Mouse (Mus musculus): ENCODE measurements around the gene Unc79.

Unc79 gene

DNA sequence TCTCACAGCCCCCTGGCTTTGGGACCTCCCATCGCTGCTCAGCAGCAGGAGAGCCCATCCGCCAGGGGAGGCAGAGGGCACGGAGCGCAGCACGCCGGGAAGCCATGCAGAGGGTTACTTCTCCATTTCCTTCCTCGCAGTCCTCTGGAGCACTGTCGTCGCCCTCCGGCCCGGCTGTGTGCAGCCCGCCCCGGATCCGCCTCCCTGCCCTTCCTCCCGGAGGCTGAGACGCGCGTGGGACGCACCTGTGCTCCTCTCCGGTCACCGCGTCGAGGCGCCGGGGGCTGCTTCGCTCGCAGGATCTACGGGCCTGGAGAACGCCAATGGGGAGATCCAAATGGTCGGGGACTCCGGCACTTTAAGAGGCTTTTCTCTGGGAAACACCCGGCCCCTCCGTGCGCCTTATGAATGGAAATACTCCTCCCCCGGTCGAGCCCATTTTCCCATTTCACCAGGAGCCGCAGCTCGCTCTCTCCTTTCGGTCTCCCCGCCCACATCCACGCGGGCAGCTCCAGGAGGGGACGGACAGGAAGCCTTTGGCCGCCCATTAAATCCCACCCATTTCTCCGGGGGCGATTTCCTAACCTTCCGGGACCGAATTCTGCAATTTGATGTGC is at the start of gene Unc79:
Gene Unc79 (plus strand): TSS at position 82 of the 617 bp plus-strand sequence.
- DNase-seq (ENCODE audit: low read depth): no peak

DNA sequence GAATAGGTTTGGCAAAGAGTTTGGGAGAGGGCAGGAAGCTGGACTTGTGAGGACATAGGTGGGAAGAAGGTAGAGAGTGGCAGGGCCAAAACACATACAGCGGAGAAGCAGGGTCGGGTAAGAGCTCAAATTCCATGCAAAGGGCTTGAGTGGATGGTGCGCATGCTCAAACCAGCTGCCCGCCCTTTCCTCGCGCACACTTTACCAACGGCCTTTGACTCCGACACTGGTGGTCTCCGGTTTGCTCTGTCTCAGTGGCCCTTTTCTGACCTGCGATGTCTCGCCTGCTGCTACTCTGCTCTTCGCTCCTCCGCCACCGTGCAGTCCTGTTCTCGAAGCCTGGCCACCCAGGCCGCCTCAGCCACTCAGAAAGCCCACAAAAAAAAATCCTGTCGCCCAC is 49.6 kb upstream of the Unc79 start, which contains the start of gene Cox8c:
Gene Cox8c (plus strand): TSS at position 226 of the 400 bp plus-strand sequence.
- no peak for DNase-seq (ENCODE audit: low read depth)

DNA sequence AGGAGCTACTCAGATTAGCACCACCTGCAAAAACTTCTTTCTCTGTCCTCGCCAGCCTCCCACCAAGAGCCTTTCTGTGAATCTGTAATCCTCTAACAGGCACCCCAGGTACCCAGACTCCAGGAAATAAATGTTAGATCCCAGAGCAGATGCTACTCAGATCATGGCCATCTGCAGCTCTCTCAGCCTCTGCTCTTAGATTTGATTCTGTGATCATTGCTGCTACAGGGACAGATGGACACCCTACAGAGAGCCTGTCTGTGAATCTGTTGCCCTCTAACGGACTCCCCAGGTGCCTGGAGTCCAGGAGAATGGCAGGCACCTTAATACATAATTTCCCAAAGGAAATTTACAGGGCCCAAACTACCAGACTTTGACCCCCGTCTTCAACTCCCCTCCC is 40.5 kb upstream of the Unc79 start:
- no peak for DNase-seq (ENCODE audit: low read depth)

DNA sequence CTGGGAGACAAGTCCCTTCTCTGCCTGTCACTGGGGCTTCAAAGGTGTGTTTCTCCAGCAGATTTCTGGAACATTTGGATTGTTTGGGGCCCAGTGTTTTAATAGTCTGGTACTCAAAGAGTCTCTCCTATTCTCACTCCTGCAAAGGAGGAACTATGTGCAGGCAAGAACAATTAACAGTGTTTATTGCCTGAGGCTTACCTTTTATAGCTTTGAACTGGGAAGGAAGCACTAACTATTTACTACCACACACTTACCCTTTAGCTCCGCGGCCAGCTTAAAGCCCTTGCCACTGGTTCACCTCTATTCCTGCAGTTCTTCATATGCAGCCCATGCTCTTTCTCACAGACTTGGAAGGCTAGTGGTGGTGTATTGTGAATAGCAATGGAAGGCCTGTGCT is 32.6 kb upstream of the Unc79 start:
- DNase-seq (ENCODE audit: low read depth): no peak

DNA sequence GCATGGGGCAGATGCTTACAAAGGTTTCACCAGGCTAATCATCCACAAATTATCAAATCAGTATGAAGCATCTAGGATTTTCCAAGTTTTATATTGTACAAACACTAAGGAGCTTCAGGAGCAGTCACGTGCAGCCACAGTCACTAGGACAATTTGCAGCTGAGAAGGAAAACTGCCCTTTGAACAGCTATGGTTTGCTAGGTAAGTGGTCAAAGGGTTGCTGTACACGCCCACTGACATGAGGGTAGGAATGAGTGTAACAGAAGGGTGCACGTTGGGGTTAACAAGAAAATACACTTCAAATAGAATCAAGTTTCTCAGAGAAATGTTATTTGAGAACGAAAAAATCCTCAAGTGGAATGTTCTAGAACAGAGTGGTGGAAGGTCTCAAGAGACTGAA is 18.9 kb upstream of the Unc79 start:
- DNase-seq (ENCODE audit: low read depth): no peak

DNA sequence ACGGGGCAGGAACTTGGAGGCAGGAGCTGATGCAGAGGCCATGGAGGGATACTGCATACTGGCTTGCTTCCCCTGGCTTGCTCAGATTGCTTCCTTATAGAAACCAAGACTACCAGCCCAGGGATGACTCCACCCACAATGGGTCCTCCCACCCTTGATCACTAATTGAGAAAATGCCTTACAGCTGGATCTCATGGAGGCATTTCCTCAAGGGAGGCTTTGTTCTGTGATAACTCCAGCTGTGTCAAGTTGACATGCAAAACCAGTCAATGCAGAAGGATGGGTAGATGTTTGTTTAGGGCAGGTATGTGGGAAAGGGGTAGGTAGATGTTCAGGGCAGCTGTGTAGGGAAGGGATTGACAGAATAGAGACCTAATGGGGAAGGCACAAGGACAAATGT is 18.3 kb upstream of the Unc79 start:
- no peak for DNase-seq (ENCODE audit: low read depth)

DNA sequence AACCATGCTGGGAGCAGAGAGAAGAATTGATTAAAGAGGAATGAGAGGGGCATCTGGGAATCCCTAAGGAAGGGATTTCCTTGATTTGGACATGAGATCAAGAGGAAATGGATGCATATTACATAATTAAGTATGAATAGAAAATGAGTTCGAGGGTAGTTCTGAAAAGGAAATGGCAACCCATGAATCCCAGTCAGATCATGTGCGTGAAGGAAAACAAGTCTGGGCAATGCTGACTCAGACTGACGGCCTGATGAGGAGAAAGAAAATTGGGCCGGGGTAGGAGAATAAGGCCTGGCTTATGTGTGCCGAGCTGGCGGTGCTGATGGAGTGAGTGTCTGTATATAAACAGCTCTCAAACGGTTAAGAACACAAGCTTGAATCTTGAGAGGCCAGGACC is 17.9 kb upstream of the Unc79 start:
- no peak for DNase-seq (ENCODE audit: low read depth)

DNA sequence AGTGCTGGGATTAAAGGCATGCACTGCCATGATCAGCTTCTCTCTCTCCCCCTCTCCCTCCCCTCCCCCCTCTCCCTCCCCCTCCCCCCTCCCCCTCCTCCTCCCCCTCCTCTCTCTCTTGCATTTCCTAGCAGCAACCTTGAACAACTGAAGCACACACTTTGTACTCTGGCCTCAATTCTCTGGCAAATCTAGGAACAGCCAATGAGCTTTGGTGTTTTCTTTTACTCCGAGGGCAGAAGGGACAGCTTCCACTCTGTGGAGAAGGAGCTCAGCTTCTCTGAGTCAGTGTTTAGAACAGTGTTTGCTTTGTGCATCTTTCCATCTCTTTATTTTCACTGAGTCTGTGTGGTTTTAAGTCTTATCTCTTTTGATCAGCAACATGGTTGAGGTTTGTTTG is 12.8 kb upstream of the Unc79 start:
- no peak for DNase-seq (ENCODE audit: low read depth)

DNA sequence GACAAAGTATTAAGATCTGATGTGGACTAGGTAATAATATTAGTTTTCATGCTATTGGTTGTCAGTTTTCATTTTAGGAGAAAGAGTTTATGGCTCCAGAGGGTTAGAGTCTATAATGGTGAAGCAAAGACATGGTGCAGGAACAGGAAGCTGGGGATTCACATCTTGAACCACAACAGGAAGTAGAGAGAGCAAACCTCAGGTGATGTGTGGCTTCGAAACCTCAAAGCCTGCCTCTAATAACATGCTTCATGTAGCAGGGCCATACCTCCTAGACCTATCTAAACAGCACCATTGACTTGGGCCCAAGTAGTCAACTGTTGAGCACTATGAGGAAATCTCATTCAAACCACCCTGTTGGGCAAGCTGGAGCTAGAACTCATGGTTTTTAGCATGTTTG is 3.1 kb upstream of the Unc79 start:
- DNase-seq (ENCODE audit: low read depth): no peak

DNA sequence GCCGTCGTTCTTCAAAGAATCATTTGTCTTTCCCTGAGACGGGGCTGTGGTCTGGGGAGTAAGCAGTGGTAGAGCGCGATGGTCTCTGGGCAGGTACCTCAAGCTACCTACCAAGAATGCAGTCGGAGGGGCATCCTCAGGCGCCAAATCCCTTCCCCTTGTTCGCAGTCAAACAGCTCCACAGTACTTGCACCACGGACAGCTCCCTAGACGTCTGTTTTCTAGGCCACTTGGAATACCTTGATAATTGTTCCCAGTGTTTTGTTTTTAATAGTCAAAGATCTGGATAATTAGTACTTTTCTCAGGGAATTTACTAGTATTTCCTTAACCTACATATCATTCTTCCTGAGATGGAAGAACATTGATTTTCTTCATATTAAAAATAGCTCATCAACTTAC is 833 bp upstream of the Unc79 start:
- DNase-seq (ENCODE audit: low read depth): no peak

DNA sequence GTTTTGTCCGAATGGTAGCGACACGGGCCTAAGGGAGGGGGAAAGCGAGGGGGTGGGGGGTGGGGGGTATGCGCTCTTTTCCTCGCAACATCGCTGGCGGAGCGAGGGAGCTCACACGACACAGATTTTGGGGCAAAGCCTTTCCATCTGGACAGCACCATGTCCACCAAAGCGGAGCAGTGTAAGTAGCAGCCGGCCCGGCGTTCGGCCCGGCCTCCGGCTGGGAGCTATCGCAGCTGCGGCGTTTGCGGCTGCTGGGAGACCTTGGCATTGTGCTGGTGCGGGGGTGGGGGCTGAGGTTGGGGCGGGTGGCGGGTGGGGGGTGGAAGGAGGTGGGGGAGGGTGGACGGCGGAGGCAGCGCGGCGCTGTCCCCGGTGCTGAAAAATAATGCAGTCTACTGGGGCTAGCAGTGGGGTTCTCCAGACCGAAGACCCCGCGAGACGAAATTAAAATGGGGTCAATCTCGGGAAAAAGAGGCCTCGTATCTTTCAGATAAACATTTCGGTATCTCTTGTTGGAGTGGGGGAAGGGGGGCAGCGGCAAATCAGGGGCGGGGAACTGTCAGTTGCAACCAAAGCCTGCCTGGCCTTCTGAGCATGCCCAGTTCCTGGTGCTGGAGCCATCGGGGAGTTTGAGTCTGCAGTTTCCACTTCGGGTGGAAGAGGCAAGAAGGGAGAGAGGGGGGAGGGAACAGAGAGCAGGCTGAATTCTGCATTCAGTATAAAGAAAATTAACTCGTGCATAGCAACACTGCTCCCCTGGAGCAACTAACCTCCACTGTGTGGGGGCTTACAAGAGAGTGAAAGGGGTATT is 943 bp downstream of the Unc79 start:
- no peak for DNase-seq (ENCODE audit: low read depth)

DNA sequence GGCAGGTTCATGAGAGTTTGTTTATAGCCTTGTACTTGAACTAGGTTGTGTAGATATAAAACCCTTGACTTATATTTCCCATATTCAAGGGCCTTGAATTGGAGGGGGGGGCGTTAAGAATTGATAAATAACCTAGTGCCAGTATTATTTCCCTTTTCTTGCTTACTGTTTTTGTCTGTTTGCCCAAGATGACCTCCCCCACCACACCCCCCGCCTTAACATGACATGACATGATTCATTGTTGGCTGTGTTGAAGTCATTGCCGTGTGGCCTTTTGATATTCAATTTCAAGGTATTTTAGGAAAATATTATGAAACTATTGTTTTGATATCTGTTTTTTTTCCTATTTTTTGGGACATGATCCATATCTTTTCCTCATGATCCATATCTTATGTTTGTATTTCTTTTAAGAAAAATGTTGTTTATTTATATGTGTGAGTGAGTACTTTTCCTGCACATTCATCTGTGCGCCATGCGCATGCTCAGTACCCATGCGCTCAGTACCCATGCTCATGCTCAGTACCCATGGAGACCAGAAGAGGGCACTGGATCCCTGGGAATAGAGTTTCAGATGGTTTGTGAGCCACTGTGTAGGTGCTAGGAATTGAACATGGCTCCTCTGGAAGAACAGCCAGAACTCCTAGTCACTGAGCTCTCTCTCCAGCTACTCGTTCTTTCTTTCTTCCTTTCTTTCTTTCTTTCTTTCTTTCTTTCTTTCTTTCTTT is 11.6 kb downstream of the Unc79 start:
- DNase-seq (ENCODE audit: low read depth): no peak

DNA sequence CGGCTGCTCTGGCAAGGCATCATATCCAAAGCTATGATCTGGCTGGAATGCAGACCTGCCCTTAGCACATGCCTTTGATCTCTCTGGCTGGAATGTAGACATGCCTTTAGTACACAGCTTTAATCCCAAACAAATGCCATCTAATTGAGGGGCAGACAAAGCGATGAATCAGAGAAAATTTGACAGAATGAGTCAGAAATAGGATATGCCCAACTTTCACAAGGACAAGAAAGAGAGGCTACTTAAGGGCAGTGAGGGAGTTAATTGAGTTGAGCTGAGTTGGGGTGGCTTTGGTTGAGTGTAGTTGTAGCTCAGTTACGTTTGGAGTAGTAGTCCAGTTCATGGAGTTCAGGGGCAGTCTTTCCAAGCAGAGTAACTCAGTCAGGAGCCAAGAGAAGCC is 12.4 kb downstream of the Unc79 start:
- DNase-seq (ENCODE audit: low read depth): no peak

DNA sequence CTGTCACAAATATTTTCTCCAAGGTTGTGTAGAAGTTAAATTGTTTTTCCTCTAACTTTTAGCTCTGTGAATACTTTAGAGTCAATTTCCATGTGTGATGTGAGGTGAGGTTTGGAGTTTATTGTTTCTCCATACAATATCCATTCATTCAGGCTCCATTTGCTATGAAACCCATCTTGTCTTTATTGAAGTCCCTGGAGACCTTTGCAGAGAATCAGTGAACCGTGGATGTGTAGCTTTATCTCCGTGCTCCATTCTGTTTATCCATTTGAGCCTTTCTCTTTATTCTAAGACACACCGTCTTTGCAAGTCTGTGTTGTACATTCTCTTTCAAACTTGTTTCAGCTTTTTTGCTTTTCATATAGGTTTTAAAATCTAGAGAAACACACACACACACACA is 15.8 kb downstream of the Unc79 start:
- no peak for DNase-seq (ENCODE audit: low read depth)

DNA sequence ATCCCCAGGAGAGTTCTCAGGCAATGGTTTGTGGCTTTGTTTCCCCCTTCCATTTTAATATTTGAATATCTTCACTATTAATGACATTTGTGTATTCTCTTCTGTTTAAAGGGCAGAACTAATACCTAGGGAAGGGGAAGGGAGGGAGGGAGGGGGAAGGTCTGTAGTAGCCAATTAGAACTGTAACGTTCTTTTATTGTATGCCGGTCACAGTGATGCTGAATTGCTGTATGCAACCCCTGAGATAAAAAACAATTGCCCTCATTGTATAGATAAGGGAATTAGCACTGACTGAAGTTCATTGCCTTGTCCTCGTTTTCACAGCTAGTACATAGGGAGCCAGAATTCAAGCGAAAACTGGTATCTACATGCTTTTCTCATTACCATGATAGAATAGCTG is 31.9 kb downstream of the Unc79 start:
- no peak for DNase-seq (ENCODE audit: low read depth)

DNA sequence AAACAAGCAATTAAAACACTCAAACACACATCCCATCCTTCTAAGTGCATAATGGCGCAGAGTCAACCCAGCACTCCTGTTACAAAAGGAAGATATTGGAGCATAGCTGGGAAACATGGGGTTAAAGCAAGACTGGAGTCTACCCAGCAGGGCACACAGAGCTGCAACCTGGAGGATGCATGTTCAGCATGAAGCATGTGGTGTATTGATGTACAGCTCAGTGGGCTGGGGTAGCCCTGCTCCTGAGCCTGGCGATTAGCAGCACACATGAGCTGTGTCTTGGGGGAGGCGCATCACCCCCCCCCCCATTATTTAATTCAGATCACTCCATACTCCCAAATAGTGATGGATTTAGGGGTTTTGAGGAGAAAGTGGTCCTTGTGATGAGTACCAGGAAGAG is 32.9 kb downstream of the Unc79 start:
- DNase-seq (ENCODE audit: low read depth): no peak

DNA sequence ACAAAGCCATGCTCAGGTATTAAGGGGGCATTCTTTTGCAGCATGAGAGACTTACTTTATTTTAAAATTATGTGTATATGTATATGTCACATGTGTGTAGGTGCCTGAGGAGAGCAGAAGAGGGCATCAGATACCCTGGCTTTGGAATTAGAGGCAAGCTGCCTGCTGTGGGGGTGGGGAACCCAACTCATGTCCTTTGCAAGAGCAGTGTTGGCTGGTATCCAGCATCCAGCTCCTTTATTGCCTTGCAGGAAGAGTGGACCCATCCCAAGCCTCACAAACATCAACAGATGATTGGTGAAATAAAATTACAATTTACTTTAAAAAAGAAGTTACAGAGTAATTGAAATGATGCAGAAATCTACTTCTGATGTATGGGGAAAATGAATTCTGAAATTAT is 36.7 kb downstream of the Unc79 start:
- no peak for DNase-seq (ENCODE audit: low read depth)

DNA sequence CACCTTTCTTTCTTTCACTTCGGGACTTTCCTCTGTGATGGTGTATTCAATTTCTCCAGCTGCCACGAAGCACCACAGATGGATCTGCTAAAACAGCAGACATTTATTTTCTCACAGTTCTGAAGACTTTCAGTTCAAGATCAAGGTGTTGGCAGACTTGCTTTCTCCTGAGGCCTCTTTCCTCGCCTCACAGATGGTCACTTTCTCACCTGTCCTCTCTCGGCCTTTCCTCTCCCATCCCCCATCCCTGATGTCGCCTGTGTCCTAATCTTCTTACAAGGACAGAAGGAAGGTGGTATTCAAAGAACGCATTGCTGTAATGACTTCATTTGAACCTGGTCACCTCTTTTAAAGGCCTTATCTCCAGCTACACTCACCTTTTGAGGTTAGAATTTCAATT is 39.1 kb downstream of the Unc79 start:
- DNase-seq (ENCODE audit: low read depth): no peak

DNA sequence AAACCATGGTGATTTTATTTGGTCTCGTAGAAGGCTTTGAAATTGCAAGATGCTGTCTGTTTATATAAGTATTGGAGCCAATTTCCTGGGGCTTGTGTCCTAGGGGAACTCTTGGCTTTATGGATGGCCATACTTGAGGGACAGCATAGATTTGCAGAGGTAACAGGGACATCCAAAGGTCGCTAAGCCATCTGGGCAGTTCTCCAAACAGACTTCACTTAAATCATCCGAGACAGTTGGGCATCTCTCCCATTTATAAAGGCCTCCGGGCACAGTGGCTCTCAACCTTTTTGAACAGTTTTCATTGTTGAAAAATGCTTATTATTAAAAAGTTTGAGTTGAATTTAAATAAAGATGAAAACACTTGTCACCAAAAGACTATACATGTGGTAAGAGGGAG is 59.8 kb downstream of the Unc79 start:
- DNase-seq (ENCODE audit: low read depth): no peak

DNA sequence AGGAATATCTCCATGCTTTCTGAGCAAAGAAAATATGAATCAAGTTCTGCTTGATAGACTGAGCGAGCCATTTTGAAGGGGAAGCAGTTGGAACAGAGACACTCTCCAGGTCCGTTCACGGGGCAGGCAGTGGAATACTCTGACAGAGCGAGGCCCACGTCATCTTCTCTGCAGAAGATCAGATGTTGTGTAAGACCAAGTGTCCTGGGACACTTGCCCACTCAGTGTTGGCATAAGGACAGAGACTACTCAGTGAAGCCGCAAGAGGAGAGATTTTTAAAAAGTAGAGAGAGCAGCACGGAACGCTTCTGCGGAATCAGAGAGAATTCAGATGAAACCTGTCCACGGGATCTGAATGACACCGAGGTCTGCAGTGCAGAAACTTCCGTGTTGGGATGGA is 69.5 kb downstream of the Unc79 start:
- DNase-seq (ENCODE audit: low read depth): no peak

DNA sequence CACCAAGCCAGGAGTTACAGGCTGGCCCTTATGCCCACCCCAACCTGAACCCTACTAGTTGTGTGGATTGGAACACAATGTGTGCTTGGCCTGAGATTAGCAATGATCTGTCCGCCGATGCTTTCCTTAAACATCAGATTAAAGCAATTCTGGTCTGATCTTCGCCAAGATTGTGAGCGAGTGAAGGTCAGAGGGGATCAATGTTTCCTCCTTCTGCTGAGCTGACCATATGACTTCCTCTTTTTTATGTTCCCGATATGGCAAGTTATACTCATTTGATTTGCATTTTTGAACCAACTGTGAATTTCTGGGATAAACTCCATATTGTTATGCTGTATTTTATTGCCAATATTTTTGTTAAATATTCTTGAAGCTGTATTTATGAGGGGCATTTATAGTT is 88.0 kb downstream of the Unc79 start:
- no peak for DNase-seq (ENCODE audit: low read depth)

DNA sequence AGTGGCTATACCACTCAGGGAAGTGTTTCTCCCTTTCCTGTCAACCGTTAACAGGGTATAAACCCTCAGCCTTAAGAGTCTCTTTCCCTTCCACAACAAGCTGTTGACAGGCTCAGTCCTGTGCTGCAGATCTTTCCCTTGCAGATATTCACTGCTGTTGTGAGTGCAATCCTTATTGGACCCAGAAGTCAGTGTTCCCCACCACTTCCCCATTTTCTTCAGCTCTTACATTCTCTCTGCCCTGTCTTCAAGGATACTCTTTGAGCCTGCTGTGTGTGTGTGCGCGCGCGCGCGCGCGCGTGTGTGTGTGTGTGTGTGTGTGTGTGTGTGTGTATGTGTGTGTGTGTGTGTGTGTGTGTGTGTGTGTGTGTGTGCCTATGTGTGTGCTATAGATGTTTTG is 90.7 kb downstream of the Unc79 start:
- DNase-seq (ENCODE audit: low read depth): no peak

DNA sequence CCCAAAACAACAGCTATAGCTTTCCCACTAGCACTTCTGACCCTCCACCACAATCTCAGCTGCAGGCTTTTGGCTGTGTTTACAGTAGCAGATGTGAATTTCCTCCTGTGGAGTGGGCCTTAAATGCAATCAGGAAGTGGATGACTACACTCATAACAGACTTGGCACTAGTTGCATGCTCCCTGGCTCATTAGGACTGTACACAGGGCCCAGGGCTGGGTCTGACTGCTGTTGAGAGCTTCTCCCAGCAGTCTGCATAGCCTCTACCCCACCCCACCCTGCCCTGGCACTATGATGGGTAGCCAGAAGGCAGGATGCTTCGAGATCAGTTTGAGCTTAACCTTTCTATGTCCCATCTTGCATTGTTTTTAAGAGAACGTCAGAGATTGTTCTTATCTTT is 91.5 kb downstream of the Unc79 start:
- DNase-seq (ENCODE audit: low read depth): no peak

Data from fibroblast of lung, adult 2 months (primary cell).